Mouse (Mus musculus) kidney, postnatal 0 days (tissue): ENCODE data around the gene Babam1. TPM values are rescaled to one million over a fixed set of nuclear protein-coding genes. Genes with fewer than 3 reads are reported as not detected.

Experiments used
- ATAC-seq: fragments of 200-750 bp; cut with Nextera tagmentation; replicated peaks from 2 replicates; pipeline ENCODE4 v1.8.0; 2017; ENCODE audit warnings: low read depth, moderate number of reproducible peaks, moderate TSS enrichment, moderate library complexity; ENCODE audit not compliant: low FRiP score
- DNase-seq: peaks from one replicate; pipeline ENCODE4 v3.0.0-alpha.2; 2016; ENCODE audit warnings: low spot score
- H3K27ac ChIP-seq: fragments of 300-500 bp; sonication (generic); 2 replicates; pipeline ENCODE4 v1.5.1; 2014; ENCODE audit warnings: mild to moderate bottlenecking
- H3K27me3 ChIP-seq: fragments of 300-500 bp; sonication (generic); 2 replicates; pipeline ENCODE4 v1.6.1; 2014; ENCODE audit warnings: low read length, mixed read lengths; ENCODE audit not compliant: insufficient read depth
- H3K36me3 ChIP-seq: fragments of 300-500 bp; sonication (generic); 2 replicates; pipeline ENCODE4 v1.6.1; 2014; ENCODE audit warnings: low read length, mixed read lengths; ENCODE audit not compliant: insufficient read depth
- H3K4me1 ChIP-seq: fragments of 300-500 bp; sonication (generic); replicated peaks from 2 replicates; pipeline ENCODE4 v1.6.1; 2014; ENCODE audit warnings: antibody characterized with exemption, low read length, mixed read lengths; ENCODE audit not compliant: insufficient read depth
- H3K4me2 ChIP-seq: fragments of 300-500 bp; sonication (generic); 2 replicates; pipeline ENCODE4 v1.6.1; 2014; ENCODE audit warnings: mild to moderate bottlenecking, low read length, moderate library complexity, mixed read lengths
- H3K4me3 ChIP-seq: fragments of 300-500 bp; sonication (generic); replicated peaks from 2 replicates; pipeline ENCODE4 v1.5.1; 2014; ENCODE audit warnings: low read depth, low read length
- H3K9ac ChIP-seq: fragments of 300-500 bp; sonication (generic); 2 replicates; pipeline ENCODE4 v1.6.1; 2014; ENCODE audit warnings: low read depth, low read length
- H3K9me3 ChIP-seq: fragments of 300-500 bp; sonication (generic); replicated peaks from 2 replicates; pipeline ENCODE4 v1.6.1; 2016; ENCODE audit warnings: low read length, inconsistent platforms, mixed read lengths
- CTCF ChIP-seq: IDR thresholded peaks from 2 replicates; pipeline ENCODE4 v1.5.1; 2016; ENCODE audit warnings: antibody characterized with exemption, low read depth, mild to moderate bottlenecking, moderate library complexity
- WGBS: fragments of 180-500 bp; shearing (Covaris S2); extraction: QIAGEN DNeasy Blood & Tissue Kit; methylation state at CpG from one replicate; pipeline ENCODE4 v1.1.7; 2014; 5-methylcytosine and 5-hydroxymethylcytosine counted together
- polyA plus RNA-seq: library from polyadenylated mRNA; unstranded; fragments of >200 nt; fragmentation: Nextera tagmentation; extraction: Ambion mirVana; gene quantifications from 2 replicates; pipeline ENCODE4 v1.2.1, GENCODE M21; 2015

Babam1 gene
- polyA plus RNA-seq, 1 experiment from 2014 or later: 96.4 TPM

DNA sequence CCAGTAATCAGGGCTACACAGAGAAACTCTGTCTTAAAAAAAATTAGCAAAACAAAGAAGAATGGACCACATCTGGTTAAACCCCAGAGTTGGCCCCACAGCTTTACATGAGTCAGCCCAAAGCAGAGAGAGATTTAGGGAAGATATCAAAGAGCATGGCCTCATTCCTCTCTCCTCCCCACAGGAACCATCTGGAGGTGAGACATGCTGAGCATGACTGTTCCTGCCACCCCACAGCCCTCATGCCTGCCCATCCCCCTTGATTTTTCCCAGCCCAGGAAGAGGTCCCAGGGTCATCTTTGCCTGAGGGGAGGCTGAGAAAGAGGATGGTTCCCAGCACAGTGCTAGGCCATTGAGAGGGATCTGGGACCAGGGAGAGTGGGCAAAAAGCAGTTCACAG lies 28.3 kb upstream of the Babam1 start:
- peak overlapping the region; percentile 55; the same call in 1 of the 2 replicates for H3K9ac ChIP-seq

DNA sequence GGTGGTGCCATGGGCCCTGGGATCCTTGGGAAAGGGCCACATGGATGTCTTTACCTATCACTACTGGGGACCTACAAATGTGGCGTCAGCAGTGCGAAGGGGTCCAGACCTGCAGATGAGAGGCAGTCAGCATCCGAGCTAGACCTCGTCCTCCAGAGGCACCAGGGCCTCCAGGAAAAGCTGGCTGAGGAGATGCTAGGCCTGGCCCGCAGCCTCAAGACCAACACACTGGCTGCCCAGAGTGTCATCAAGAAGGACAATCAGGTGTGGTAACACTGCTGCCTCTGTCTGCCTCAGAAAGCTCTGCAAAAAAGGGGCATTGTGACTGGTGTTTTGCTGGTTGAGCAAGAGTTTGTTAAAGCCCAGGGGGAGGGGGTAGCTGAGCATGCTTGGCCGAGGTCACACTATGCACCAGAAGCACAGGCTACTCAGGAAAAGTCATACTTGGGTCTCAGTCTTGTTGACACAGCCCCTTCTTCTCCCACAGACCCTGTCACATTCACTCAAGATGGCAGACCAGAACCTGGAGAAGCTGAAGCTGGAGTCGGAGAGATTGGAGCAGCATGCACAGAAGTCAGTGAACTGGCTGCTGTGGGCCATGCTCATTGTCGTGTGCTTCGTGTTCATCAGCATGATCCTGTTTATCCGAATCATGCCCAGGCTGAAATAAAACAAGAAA lies 27.5 kb upstream of the Babam1 start:
- TF ChIP-seq CTCF: no peak
- 93% methylated on average over 10 of the region's 10 CpGs for WGBS
- no peak for DNase-seq

More for the DNA sequence above, 28.3 kb upstream of the Babam1 start:
- no peaks in the 10 kb centered on the region for H3K27me3 ChIP-seq
- no peak overlapping the region for H3K4me3 ChIP-seq
- peaks cover 17% of the 10 kb centered on the region; the same call in 1 of the 2 replicates for H3K36me3 ChIP-seq
- H3K4me2 ChIP-seq: no peak overlapping the region; the same call in 1 of the 2 replicates
- no peak for TF ChIP-seq CTCF
- H3K4me1 ChIP-seq: peaks cover 10% of the 10 kb centered on the region
- ATAC-seq (no peak), DNase-seq (no peak)
- 0 out of 2 replicates have a peak overlapping the region, but pooled peaks have one; percentile 87 for H3K27ac ChIP-seq
- no peaks in the 10 kb centered on the region for H3K9me3 ChIP-seq

DNA sequence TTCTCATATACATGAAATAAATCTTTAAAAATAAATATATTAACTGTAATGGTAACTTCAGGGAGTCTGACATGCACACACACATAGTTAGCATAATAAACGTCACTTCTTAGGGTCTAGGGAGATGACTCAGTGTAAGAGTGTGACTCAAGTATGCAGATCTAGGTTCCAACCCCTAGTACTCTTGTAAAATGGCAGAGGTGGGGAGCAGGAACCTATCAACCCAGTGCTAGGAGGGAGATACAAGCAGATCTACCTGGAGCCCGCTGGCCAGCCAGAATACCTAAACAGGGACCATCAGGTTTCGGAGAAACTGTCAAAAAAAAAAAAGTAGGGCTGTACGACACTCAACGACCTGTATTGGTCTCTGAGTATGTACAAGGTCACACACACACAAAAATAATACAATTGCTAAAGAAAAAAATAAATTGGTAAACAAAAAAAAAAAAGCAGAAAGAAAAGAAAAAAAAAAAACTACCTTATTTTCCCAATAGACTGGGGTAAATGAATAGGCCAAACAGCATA lies 25.9 kb upstream of the Babam1 start:
- no peak for DNase-seq
- Histone ChIP-seq H3K27ac (peak overlapping the region; percentile 85; the same call in 1 of the 2 replicates), H3K4me2 (peak overlapping the region; percentile 44), H3K9ac (peak overlapping the region; percentile 49), H3K27me3 (no peaks in the 10 kb centered on the region), H3K9me3 (no peaks in the 10 kb centered on the region), H3K4me3 (peak overlapping the region; percentile 57), H3K36me3 (peaks cover 33% of the 10 kb centered on the region), H3K4me1 (peaks cover 22% of the 10 kb centered on the region)
- no peak for TF ChIP-seq CTCF
- WGBS: 17% methylated on average over 5 of the region's 5 CpGs
- ATAC-seq: no peak

More for the DNA sequence above, 27.5 kb upstream of the Babam1 start:
- H3K4me1 ChIP-seq: peaks cover 10% of the 10 kb centered on the region
- no peak overlapping the region for H3K4me3 ChIP-seq
- H3K27me3 ChIP-seq: no peaks in the 10 kb centered on the region
- H3K27ac ChIP-seq: no peak overlapping the region
- H3K9me3 ChIP-seq: no peaks in the 10 kb centered on the region
- no peak overlapping the region for H3K9ac ChIP-seq
- H3K36me3 ChIP-seq: peaks cover 21% of the 10 kb centered on the region
- no peak for ATAC-seq
- H3K4me2 ChIP-seq: no peak overlapping the region

DNA sequence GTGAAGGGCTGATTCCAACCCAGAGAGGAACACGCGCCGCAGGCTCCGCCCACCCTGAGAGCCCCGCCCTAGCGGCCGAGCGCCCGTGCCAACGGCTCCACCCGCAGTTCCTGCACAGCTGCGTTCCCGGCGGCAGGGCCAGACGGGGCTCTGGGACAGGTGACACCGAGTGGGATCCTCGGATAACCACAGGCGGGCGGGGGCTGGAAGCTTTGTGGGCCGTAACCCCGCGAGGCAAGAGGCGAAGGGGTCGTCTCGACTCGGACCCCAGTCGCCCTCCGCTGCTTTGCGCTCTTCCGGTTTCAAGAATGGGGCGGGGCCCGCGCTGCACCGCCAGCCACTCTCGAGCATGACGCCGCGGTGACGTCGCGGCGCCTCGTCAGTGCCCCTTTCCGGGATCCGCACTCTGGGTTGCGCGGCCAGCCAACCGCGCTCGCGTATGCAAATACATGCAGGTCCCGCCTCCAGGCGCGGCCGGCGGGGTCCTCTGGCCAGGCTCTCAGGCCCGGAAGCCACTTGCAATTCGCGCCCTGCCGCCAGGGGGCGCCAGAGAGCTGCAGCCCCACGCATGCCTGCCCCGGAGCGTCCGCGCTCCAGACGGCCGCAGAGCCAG lies 25.3 kb upstream of the Babam1 start, which contains the start of gene Ocel1:
Gene Ocel1, plus strand, starts transcription at position 63 of the 613 bp plus-strand sequence.
- DNase-seq (peak; percentile 97), ATAC-seq (peak; percentile 88)
- peak within 1 kb of the TSS; percentile 85 for H3K27ac ChIP-seq
- peak within 1 kb of the TSS; percentile 57 for H3K4me3 ChIP-seq
- H3K4me1 ChIP-seq: peaks cover 27% of the 10 kb centered on the region
- WGBS: under 1% methylated on average over 62 of the region's 68 CpGs
- H3K27me3 ChIP-seq: no peaks in the 10 kb centered on the region
- H3K9me3 ChIP-seq: no peaks in the 10 kb centered on the region
- H3K9ac ChIP-seq: peak within 1 kb of the TSS; percentile 49
- H3K36me3 ChIP-seq: peaks cover 33% of the 10 kb centered on the region
- peak within 1 kb of the TSS; percentile 44 for H3K4me2 ChIP-seq
- peak; percentile 99 for TF ChIP-seq CTCF

DNA sequence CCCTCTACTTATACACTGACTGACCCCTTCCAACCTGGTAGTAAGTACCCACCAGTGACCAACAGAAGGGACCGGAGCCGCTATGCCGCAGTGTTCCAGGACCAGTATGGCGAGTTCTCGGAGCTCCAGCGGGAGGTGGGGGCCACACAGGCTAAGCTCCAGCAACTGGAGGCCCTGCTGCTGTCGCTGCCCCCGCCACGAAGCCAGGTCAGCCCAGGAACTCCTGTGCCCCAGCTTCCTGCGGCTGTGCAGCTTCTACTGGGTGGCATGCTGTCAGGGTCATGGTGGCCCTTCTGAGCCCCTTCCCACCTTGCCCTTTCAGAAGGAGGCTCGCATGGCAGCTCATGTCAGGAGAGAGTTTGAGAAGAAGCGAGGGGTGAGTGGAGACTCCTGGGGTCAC lies 24.2 kb upstream of the Babam1 start:
- peaks cover 38% of the 10 kb centered on the region for H3K36me3 ChIP-seq
- TF ChIP-seq CTCF: no peak
- 0 out of 2 replicates have a peak overlapping the region, but pooled peaks have one; percentile 8 for H3K27ac ChIP-seq
- H3K4me3 ChIP-seq: no peak overlapping the region
- no peak for ATAC-seq
- H3K9ac ChIP-seq: no peak overlapping the region
- no peaks in the 10 kb centered on the region for H3K27me3 ChIP-seq
- no peak for DNase-seq
- H3K4me2 ChIP-seq: no peak overlapping the region
- peaks cover 36% of the 10 kb centered on the region for H3K4me1 ChIP-seq
- no peaks in the 10 kb centered on the region for H3K9me3 ChIP-seq
- WGBS: 88% methylated on average over 12 of the region's 12 CpGs

DNA sequence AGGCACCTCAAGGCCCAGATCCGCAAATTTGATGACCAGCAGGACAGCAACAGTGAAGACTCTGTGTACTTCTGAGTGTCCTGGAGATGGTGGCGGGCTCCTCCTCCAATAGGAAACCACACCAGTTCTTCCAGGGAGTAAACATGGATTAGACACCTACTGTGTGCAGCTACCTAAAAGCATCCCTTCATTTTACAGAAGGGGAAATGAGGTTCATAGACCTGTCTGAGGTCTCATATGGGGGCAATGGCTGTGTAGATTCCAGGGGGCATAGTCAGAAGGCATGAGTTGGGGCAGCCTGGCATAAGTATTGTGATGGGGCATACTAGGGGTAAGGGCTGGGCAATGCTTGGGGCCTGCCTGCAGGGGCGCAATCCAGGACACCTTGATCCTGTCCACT lies 23.7 kb upstream of the Babam1 start:
- Histone ChIP-seq H3K4me1 (peaks cover 35% of the 10 kb centered on the region), H3K4me2 (no peak overlapping the region), H3K27ac (no peak overlapping the region), H3K36me3 (peaks cover 44% of the 10 kb centered on the region), H3K27me3 (no peaks in the 10 kb centered on the region), H3K9ac (no peak overlapping the region), H3K4me3 (no peak overlapping the region), H3K9me3 (no peaks in the 10 kb centered on the region)
- no peak for ATAC-seq
- WGBS: 90% methylated on average over 3 of the region's 3 CpGs
- DNase-seq: no peak
- TF ChIP-seq CTCF: 0 out of 2 replicates have a peak, but pooled peaks have one; percentile 3
